Mouse (Mus musculus) liver, embryonic 14.5 days (tissue): ENCODE results near the gene Dnajb8.

Experiments used
- CTCF ChIP-seq: IDR thresholded peaks from 2 replicates; pipeline ENCODE4 v1.5.1; 2016; ENCODE audit warnings: antibody characterized with exemption, low read depth, control low read depth
- EP300 ChIP-seq: IDR thresholded peaks from 2 replicates; pipeline ENCODE4 v1.6.1; 2016; ENCODE audit warnings: antibody characterized with exemption, low read depth

DNA sequence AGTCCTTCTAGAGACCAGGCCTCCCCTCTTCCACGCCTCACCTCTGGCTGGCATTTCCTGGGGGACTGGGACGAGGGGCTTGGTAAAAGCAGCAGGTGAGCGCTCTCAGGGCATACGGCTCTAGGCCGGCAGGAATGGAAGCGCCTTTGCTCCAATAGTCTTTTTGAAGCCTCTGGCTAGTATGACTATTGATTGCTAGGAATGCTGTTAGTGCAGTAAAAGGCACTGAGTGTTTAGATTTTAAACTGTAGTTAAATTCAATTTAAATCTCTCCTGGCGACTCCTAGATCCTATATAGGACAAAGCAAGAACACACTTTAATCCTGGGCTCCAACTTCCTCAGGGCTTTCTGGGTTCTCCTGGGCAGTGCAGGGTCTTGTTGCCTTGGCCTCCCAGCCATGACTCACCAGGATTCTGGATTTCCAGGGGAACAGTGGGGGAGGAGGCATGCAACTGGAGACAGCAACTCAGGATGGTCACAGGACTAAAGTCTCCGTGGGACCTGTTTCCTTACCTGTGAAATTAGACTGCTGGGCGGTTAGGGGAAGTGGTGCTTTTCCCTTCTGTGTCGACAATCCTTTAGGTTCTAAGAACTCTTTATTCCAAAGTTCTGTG lies 18.2 kb upstream of the Dnajb8 start:
- no peak for TF ChIP-seq CTCF
- TF ChIP-seq EP300, result no peak
